7 mouse cellular contexts compared by ENCODE assay signal in genomic region chr16:97169901-97170512, GRCm38 (mm10). TPM values are rescaled to one million over a fixed set of nuclear protein-coding genes. Genes with fewer than 3 reads are reported as not detected.
A peak's percentile ranks its signal among the peaks of the same experiment; 100 is the strongest.
DNase-seq lines count a peak whose midpoint lies in the region; ATAC-seq lines count a peak whose summit lies in the region.

No protein-coding gene starts in this region.

- ATAC-seq in hindbrain, embryonic 14.5 days (ENCODE audit: low FRiP score), result peak; percentile 44
- peak; percentile 51 for ATAC-seq in midbrain, embryonic 12.5 days (ENCODE audit: low FRiP score, low read depth)

- H3K9me3 ChIP-seq in hindbrain, embryonic 14.5 days (ENCODE audit: control insufficient read depth, low read length), result no peaks in the 10 kb centered on the region
- no peaks in the 10 kb centered on the region for H3K9me3 ChIP-seq in midbrain, embryonic 12.5 days

- H3K27me3 ChIP-seq in hindbrain, embryonic 14.5 days (ENCODE audit: control insufficient read depth, insufficient read depth, low read length), result 0 out of 2 replicates have a peak, but pooled peaks cover 4% of the 10 kb centered on the region
- H3K27me3 ChIP-seq in midbrain, embryonic 12.5 days, result peaks cover 52% of the 10 kb centered on the region

- peaks cover 27% of the 10 kb centered on the region for H3K4me1 ChIP-seq in hindbrain, embryonic 14.5 days (replicated peaks; ENCODE audit: control insufficient read depth, insufficient read depth, low read length)
- peaks cover 15% of the 10 kb centered on the region for H3K4me1 ChIP-seq in midbrain, embryonic 12.5 days

- H3K36me3 ChIP-seq in hindbrain, embryonic 14.5 days (replicated peaks; ENCODE audit: control insufficient read depth, insufficient read depth), result no peaks in the 10 kb centered on the region
- no peaks in the 10 kb centered on the region for H3K36me3 ChIP-seq in midbrain, embryonic 12.5 days

- peak overlapping the region; percentile 98 for H3K27ac ChIP-seq in hindbrain, embryonic 14.5 days
- H3K27ac ChIP-seq in midbrain, embryonic 12.5 days (replicated peaks), result peak overlapping the region; percentile 91

- H3K4me3 ChIP-seq in hindbrain, embryonic 14.5 days (replicated peaks; ENCODE audit: low read length), result peak overlapping the region; percentile 68
- H3K4me3 ChIP-seq in midbrain, embryonic 12.5 days, result peak overlapping the region; percentile 68

- WGBS in hindbrain, embryonic 14.5 days, result under 1% methylated on average over 42 of the region's 51 CpGs
- under 1% methylated on average over 41 of the region's 51 CpGs for WGBS in midbrain, embryonic 12.5 days

- peak; percentile 29 to 53 for DNase-seq in layer of hippocampus, adult 18-20 months (ENCODE audit: low spot score in 2 of 2)
- no peak for DNase-seq in layer of hippocampus, adult 9-10 months (ENCODE audit: low spot score)
- peak; percentile 31 for DNase-seq in embryo, embryonic 9.5 days (ENCODE audit: extremely low spot score)
- DNase-seq in hindbrain, embryonic 14.5 days (ENCODE audit: low spot score), result peak; percentile 62
- DNase-seq in spleen, postnatal 36 days (ENCODE audit: low spot score in 2 of 2), result no peak
- DNase-seq in gastrocnemius, adult 18-20 months (ENCODE audit: low spot score), result no peak

- peak overlapping the region; percentile 96 for H3K9ac ChIP-seq in hindbrain, embryonic 14.5 days
- H3K9ac ChIP-seq in midbrain, embryonic 12.5 days (replicated peaks), result peak overlapping the region; percentile 75

- peak overlapping the region; percentile 83 for H3K4me2 ChIP-seq in hindbrain, embryonic 14.5 days (replicated peaks)
- peak overlapping the region; percentile 82 for H3K4me2 ChIP-seq in midbrain, embryonic 12.5 days (replicated peaks)

RNA-seq across cellular contexts. Expression of gene Dscam, which starts 0.5 kb away (rescaled TPM):
- 10 to 100 TPM; 35.7 to 36.8 TPM for total RNA-seq in layer of hippocampus, adult 18-20 months (2021)
- 17.1 and 17.5 TPM in 2 replicates for polyA plus RNA-seq in hindbrain, embryonic 14.5 days (2014; fragmentation: Nextera tagmentation; extraction: Ambion mirVana)
- 4.8 and 5.4 TPM in 2 replicates for polyA plus RNA-seq in midbrain, embryonic 12.5 days (2016; fragmentation: Nextera tagmentation; extraction: Ambion mirVana)
- not detected for total RNA-seq in gastrocnemius, adult 18-20 months (2021)

Comparison
In these comparisons a context has a peak if more than half of its experiments do, and no peak if none do; other contexts are left out.
1. DNase-seq: peak in layer of hippocampus, adult 18-20 months (2 of 2), embryo, embryonic 9.5 days (single experiment) and hindbrain, embryonic 14.5 days (single experiment); none in layer of hippocampus, adult 9-10 months (single experiment), spleen, postnatal 36 days (0 of 2) and gastrocnemius, adult 18-20 months (single experiment).
2. RNA of gene Dscam, which starts 0.5 kb away (total RNA-seq): 35.7 to 36.8 TPM in layer of hippocampus, adult 18-20 months; not detected in gastrocnemius, adult 18-20 months; every median in the first group is over 10 times any median in the second.